ENCODE assay signal across 24 mouse cellular contexts in genomic region chr11:103244856-103245255, GRCm38 (mm10). TPM values are rescaled to one million over a fixed set of nuclear protein-coding genes. Genes with fewer than 3 reads are reported as not detected.
DNase-seq lines count a peak whose midpoint lies in the region; ATAC-seq and TF ChIP-seq lines count a peak whose summit lies in the region.
"Had no signal": no experiment of that assay in that cellular context is flagged by ENCODE, and none has a peak within 500 bp of the region (broad histone marks: within the 10 kb centered on the region; RNA-seq: fewer than 3 reads in every experiment).

No protein-coding gene starts in this region.

- no peak overlapping the region for H3K4me3 ChIP-seq in hindbrain, embryonic 12.5 days
- H3K4me3 ChIP-seq in hindbrain, embryonic 13.5 days, result no peak overlapping the region
- no peak overlapping the region for H3K4me3 ChIP-seq in midbrain, embryonic 14.5 days (replicated peaks; ENCODE audit: low read depth, low read length)
- no peak overlapping the region for H3K4me3 ChIP-seq in midbrain, embryonic 16.5 days (ENCODE audit: low read depth, low read length)
- no peak overlapping the region for H3K4me3 ChIP-seq in cerebellum, adult 2 months (replicated peaks; ENCODE audit: insufficient read depth, low read depth, low read length)
- no peak overlapping the region for H3K4me3 ChIP-seq in hindbrain, embryonic 15.5 days
- H3K4me3 ChIP-seq: heart, embryonic 12.5 days; liver, embryonic 15.5 days; myocyte had no signal

- TF ChIP-seq CTCF in cerebellum, adult 2 months (IDR thresholded peaks at IDR 0.05; ENCODE audit: borderline replicate concordance, insufficient read depth, low read depth, low read length), result no peak

- H3K4me1 ChIP-seq in hindbrain, embryonic 12.5 days, result peaks cover 35% of the 10 kb centered on the region
- H3K4me1 ChIP-seq in hindbrain, embryonic 13.5 days (replicated peaks), result peaks cover 62% of the 10 kb centered on the region
- H3K4me1 ChIP-seq in midbrain, embryonic 14.5 days (ENCODE audit: control insufficient read depth, insufficient read depth, low read length), result peaks cover 24% of the 10 kb centered on the region
- peaks cover 23% of the 10 kb centered on the region for H3K4me1 ChIP-seq in midbrain, embryonic 16.5 days (ENCODE audit: control insufficient read depth, insufficient read depth, low read length)
- peaks cover 41% of the 10 kb centered on the region for H3K4me1 ChIP-seq in cerebellum, adult 2 months (ENCODE audit: control insufficient read depth, insufficient read depth, low read length)
- peaks cover 57% of the 10 kb centered on the region for H3K4me1 ChIP-seq in hindbrain, embryonic 15.5 days (replicated peaks)

- no peak overlapping the region for H3K9ac ChIP-seq in hindbrain, embryonic 12.5 days
- H3K9ac ChIP-seq in hindbrain, embryonic 13.5 days, result no peak overlapping the region
- no peak overlapping the region for H3K9ac ChIP-seq in midbrain, embryonic 14.5 days (replicated peaks; ENCODE audit: low read length)
- no peak overlapping the region for H3K9ac ChIP-seq in midbrain, embryonic 16.5 days (ENCODE audit: low read depth, low read length)
- no peak overlapping the region for H3K9ac ChIP-seq in hindbrain, embryonic 15.5 days
- H3K9ac ChIP-seq: heart, embryonic 12.5 days; liver, embryonic 15.5 days had no signal

- H3K9me3 ChIP-seq in hindbrain, embryonic 12.5 days (replicated peaks), result no peaks in the 10 kb centered on the region
- no peaks in the 10 kb centered on the region for H3K9me3 ChIP-seq in hindbrain, embryonic 13.5 days
- no peaks in the 10 kb centered on the region for H3K9me3 ChIP-seq in midbrain, embryonic 14.5 days (ENCODE audit: control insufficient read depth, low read length)
- H3K9me3 ChIP-seq in midbrain, embryonic 16.5 days (replicated peaks; ENCODE audit: control insufficient read depth, low read length, poor library complexity, severe bottlenecking), result no peaks in the 10 kb centered on the region
- no peaks in the 10 kb centered on the region for H3K9me3 ChIP-seq in hindbrain, embryonic 15.5 days
- H3K9me3 ChIP-seq: heart, embryonic 12.5 days; liver, embryonic 15.5 days had no signal

- no peaks in the 10 kb centered on the region for H3K27me3 ChIP-seq in hindbrain, embryonic 12.5 days
- H3K27me3 ChIP-seq in hindbrain, embryonic 13.5 days, result no peaks in the 10 kb centered on the region
- H3K27me3 ChIP-seq in midbrain, embryonic 14.5 days (ENCODE audit: control insufficient read depth, insufficient read depth, low read length), result no peaks in the 10 kb centered on the region
- no peaks in the 10 kb centered on the region for H3K27me3 ChIP-seq in midbrain, embryonic 16.5 days (ENCODE audit: control insufficient read depth, insufficient read depth, low read depth, low read length)
- H3K27me3 ChIP-seq in cerebellum, adult 2 months (ENCODE audit: control insufficient read depth, insufficient read depth, low read length), result no peaks in the 10 kb centered on the region
- no peaks in the 10 kb centered on the region for H3K27me3 ChIP-seq in hindbrain, embryonic 15.5 days
- H3K27me3 ChIP-seq: heart, embryonic 12.5 days; liver, embryonic 15.5 days had no signal

- WGBS in hindbrain, embryonic 12.5 days, result 95% methylated on average over 4 of the region's 4 CpGs
- 80% methylated on average over 4 of the region's 4 CpGs for WGBS in hindbrain, embryonic 13.5 days
- WGBS in midbrain, embryonic 14.5 days, result 84% methylated on average over 4 of the region's 4 CpGs
- 79% methylated on average over 4 of the region's 4 CpGs for WGBS in midbrain, embryonic 16.5 days
- WGBS in cerebellum, adult 2 months, result 13% methylated on average over 4 of the region's 4 CpGs
- WGBS in hindbrain, embryonic 15.5 days, result 67% methylated on average over 4 of the region's 4 CpGs

- H3K36me3 ChIP-seq in hindbrain, embryonic 12.5 days, result peaks cover 6% of the 10 kb centered on the region; the same call in 1 of the 2 replicates
- peaks cover 6% of the 10 kb centered on the region; the same call in 1 of the 2 replicates for H3K36me3 ChIP-seq in hindbrain, embryonic 13.5 days
- 0 out of 2 replicates have a peak, but pooled peaks cover 6% of the 10 kb centered on the region for H3K36me3 ChIP-seq in midbrain, embryonic 14.5 days (ENCODE audit: control insufficient read depth, insufficient read depth, low read length)
- H3K36me3 ChIP-seq in midbrain, embryonic 16.5 days (ENCODE audit: control insufficient read depth, insufficient read depth, low read length), result peaks cover 2% of the 10 kb centered on the region; the same call in 1 of the 2 replicates
- no peaks in the 10 kb centered on the region for H3K36me3 ChIP-seq in hindbrain, embryonic 15.5 days
- H3K36me3 ChIP-seq: heart, embryonic 12.5 days; liver, embryonic 15.5 days had no signal

- H3K4me2 ChIP-seq in hindbrain, embryonic 12.5 days (replicated peaks), result no peak overlapping the region
- H3K4me2 ChIP-seq in hindbrain, embryonic 13.5 days, result no peak overlapping the region
- no peak overlapping the region for H3K4me2 ChIP-seq in midbrain, embryonic 14.5 days (ENCODE audit: low read length)
- no peak overlapping the region for H3K4me2 ChIP-seq in midbrain, embryonic 16.5 days (ENCODE audit: low read length)
- H3K4me2 ChIP-seq in hindbrain, embryonic 15.5 days, result no peak overlapping the region
- H3K4me2 ChIP-seq: heart, embryonic 12.5 days; liver, embryonic 15.5 days had no signal

- ATAC-seq in hindbrain, embryonic 12.5 days (ENCODE audit: low FRiP score), result no peak
- ATAC-seq in hindbrain, embryonic 13.5 days (ENCODE audit: low FRiP score), result no peak
- no peak for ATAC-seq in midbrain, embryonic 14.5 days (ENCODE audit: low FRiP score, low TSS enrichment)
- ATAC-seq in midbrain, embryonic 16.5 days, result no peak
- ATAC-seq in hindbrain, embryonic 15.5 days (ENCODE audit: low FRiP score, low read depth), result no peak
- no peak for ATAC-seq in erythroid progenitor cell, adult 5-6 weeks (replicated peaks; ENCODE audit: low FRiP score, poor library complexity, severe bottlenecking)

- no peak for TF ChIP-seq POLR2A in cerebellum, adult 2 months (IDR thresholded peaks at IDR 0.05; ENCODE audit: borderline replicate concordance, insufficient read depth, low read length)

- no peak for DNase-seq in midbrain, embryonic 14.5 days
- DNase-seq in cerebellum, adult 2 months, result peak; percentile 59 to 68
- DNase-seq in ovary, postnatal 14 days (ENCODE audit: low spot score), result no peak
- DNase-seq: adrenal gland, postnatal 25 days; kidney, adult 18-20 months; right cerebral cortex, postnatal 14 days; thymus, postnatal 14 days had no signal

- 0 out of 2 replicates have a peak overlapping the region, but pooled peaks have one; percentile 25 for H3K27ac ChIP-seq in hindbrain, embryonic 12.5 days
- H3K27ac ChIP-seq in hindbrain, embryonic 13.5 days, result no peak overlapping the region
- 0 out of 2 replicates have a peak overlapping the region, but pooled peaks have one; percentile 8 for H3K27ac ChIP-seq in midbrain, embryonic 14.5 days (replicated peaks; ENCODE audit: low read depth, low read length)
- no peak overlapping the region for H3K27ac ChIP-seq in midbrain, embryonic 16.5 days (ENCODE audit: low read length)
- no peak overlapping the region for H3K27ac ChIP-seq in cerebellum, adult 2 months (ENCODE audit: insufficient read depth, low read length)
- H3K27ac ChIP-seq in hindbrain, embryonic 15.5 days (replicated peaks), result peak overlapping the region; percentile 32; the same call in 1 of the 2 replicates
- H3K27ac ChIP-seq: liver, embryonic 15.5 days; stomach, postnatal 0 days had no signal

RNA-seq across cellular contexts. Expression of gene Map3k14, which starts 22.4 kb away (rescaled TPM):
- polyA plus RNA-seq in hindbrain, embryonic 12.5 days (2016; fragmentation: Nextera tagmentation; extraction: Ambion mirVana), result 3.9 and 4.8 TPM in 2 replicates
- 3.2 and 3.4 TPM in 2 replicates for polyA plus RNA-seq in hindbrain, embryonic 13.5 days (2015; fragmentation: Nextera tagmentation; extraction: Ambion mirVana)
- 3.0 and 3.4 TPM in 2 replicates for polyA plus RNA-seq in midbrain, embryonic 14.5 days (2014; fragmentation: Nextera tagmentation; extraction: Ambion mirVana)
- 4.4 TPM in 2 replicates for polyA plus RNA-seq in midbrain, embryonic 16.5 days (2015; fragmentation: Nextera tagmentation; extraction: Ambion mirVana)
- polyA plus RNA-seq in cerebellum, adult 2 months (2012; rRNA removed), result 6.0 and 6.1 TPM in 2 replicates
- 3.3 and 4.8 TPM in 2 replicates for polyA plus RNA-seq in hindbrain, embryonic 15.5 days (2015; fragmentation: Nextera tagmentation; extraction: Ambion mirVana)
- total RNA-seq in erythroid progenitor cell, adult 5-6 weeks (2015; ENCODE audit: low replicate concordance), result 2.9 and 3.8 TPM in 2 replicates
- 0.51 and 3.8 TPM in 2 replicates for total RNA-seq in erythroid progenitor cell, adult 5-6 weeks (2017; ENCODE audit: low replicate concordance)

RNA-seq across cellular contexts. Expression of gene Spata32, which starts 26.6 kb away (rescaled TPM):
- polyA plus RNA-seq in hindbrain, embryonic 12.5 days (2016; fragmentation: Nextera tagmentation; extraction: Ambion mirVana), result 0.21 TPM in 1 of 2 replicates, not detected in the other
- 0.40 and 0.58 TPM in 2 replicates for polyA plus RNA-seq in hindbrain, embryonic 13.5 days (2015; fragmentation: Nextera tagmentation; extraction: Ambion mirVana)
- 0.25 and 0.27 TPM in 2 replicates for polyA plus RNA-seq in midbrain, embryonic 14.5 days (2014; fragmentation: Nextera tagmentation; extraction: Ambion mirVana)
- polyA plus RNA-seq in midbrain, embryonic 16.5 days (2015; fragmentation: Nextera tagmentation; extraction: Ambion mirVana), result 1.2 and 1.3 TPM in 2 replicates
- 2.7 and 3.2 TPM in 2 replicates for polyA plus RNA-seq in cerebellum, adult 2 months (2012; rRNA removed)
- 0.99 and 1.4 TPM in 2 replicates for polyA plus RNA-seq in hindbrain, embryonic 15.5 days (2015; fragmentation: Nextera tagmentation; extraction: Ambion mirVana)
- not detected in 2 replicates for total RNA-seq in erythroid progenitor cell, adult 5-6 weeks (2015; ENCODE audit: low replicate concordance)
- not detected in 2 replicates for total RNA-seq in erythroid progenitor cell, adult 5-6 weeks (2017; ENCODE audit: low replicate concordance)
- total RNA-seq: adrenal gland, postnatal 25 days; ES-E14; gastrocnemius, postnatal 4 days; hematopoietic stem cell, adult 5-6 weeks; megakaryocyte-erythroid progenitor cell, adult 5-6 weeks had no signal
- polyA plus RNA-seq: C2C12; embryonic facial prominence, embryonic 11.5 days; heart, embryonic 12.5 days; large intestine, adult 2 months; limb, embryonic 11.5 days; liver, embryonic 15.5 days; stomach, postnatal 0 days had no signal

RNA-seq across cellular contexts. Expression of gene 1700023F06Rik, which starts 36.5 kb away (rescaled TPM):
- 0.34 and 0.71 TPM in 2 replicates for polyA plus RNA-seq in hindbrain, embryonic 12.5 days (2016; fragmentation: Nextera tagmentation; extraction: Ambion mirVana)
- 0.87 and 1.3 TPM in 2 replicates for polyA plus RNA-seq in hindbrain, embryonic 13.5 days (2015; fragmentation: Nextera tagmentation; extraction: Ambion mirVana)
- 0.88 and 2.1 TPM in 2 replicates for polyA plus RNA-seq in midbrain, embryonic 14.5 days (2014; fragmentation: Nextera tagmentation; extraction: Ambion mirVana)
- 2.3 and 3.1 TPM in 2 replicates for polyA plus RNA-seq in midbrain, embryonic 16.5 days (2015; fragmentation: Nextera tagmentation; extraction: Ambion mirVana)
- polyA plus RNA-seq in cerebellum, adult 2 months (2012; rRNA removed), result 9.4 and 10.0 TPM in 2 replicates
- 2.3 and 2.6 TPM in 2 replicates for polyA plus RNA-seq in hindbrain, embryonic 15.5 days (2015; fragmentation: Nextera tagmentation; extraction: Ambion mirVana)
- total RNA-seq in erythroid progenitor cell, adult 5-6 weeks (2015; ENCODE audit: low replicate concordance), result 6.3 TPM in 1 of 2 replicates, not detected in the other
- not detected in 2 replicates for total RNA-seq in erythroid progenitor cell, adult 5-6 weeks (2017; ENCODE audit: low replicate concordance)
- total RNA-seq: adrenal gland, postnatal 25 days; ES-E14; gastrocnemius, postnatal 4 days; hematopoietic stem cell, adult 5-6 weeks; megakaryocyte-erythroid progenitor cell, adult 5-6 weeks had no signal
- polyA plus RNA-seq: heart, embryonic 12.5 days; myocyte had no signal

Comparison
In these comparisons a context has a peak if more than half of its experiments do, and no peak if none do; other contexts are left out.
1. H3K27ac ChIP-seq: peak in hindbrain, embryonic 12.5 days (single experiment), midbrain, embryonic 14.5 days (single experiment) and hindbrain, embryonic 15.5 days (single experiment); none in hindbrain, embryonic 13.5 days (single experiment), midbrain, embryonic 16.5 days (single experiment) and cerebellum, adult 2 months (single experiment).
2. DNase-seq: peak in cerebellum, adult 2 months (2 of 2); none in midbrain, embryonic 14.5 days (single experiment) and ovary, postnatal 14 days (single experiment).